Mouse (Mus musculus): ENCODE results near the gene Vipr2. TPM values are rescaled to one million over a fixed set of nuclear protein-coding genes. Genes with fewer than 3 reads are reported as not detected.

Gene Vipr2
- total RNA-seq, 4 experiments from 2014 or later: 0.78 to 2.1 (median 1.1) TPM

DNA sequence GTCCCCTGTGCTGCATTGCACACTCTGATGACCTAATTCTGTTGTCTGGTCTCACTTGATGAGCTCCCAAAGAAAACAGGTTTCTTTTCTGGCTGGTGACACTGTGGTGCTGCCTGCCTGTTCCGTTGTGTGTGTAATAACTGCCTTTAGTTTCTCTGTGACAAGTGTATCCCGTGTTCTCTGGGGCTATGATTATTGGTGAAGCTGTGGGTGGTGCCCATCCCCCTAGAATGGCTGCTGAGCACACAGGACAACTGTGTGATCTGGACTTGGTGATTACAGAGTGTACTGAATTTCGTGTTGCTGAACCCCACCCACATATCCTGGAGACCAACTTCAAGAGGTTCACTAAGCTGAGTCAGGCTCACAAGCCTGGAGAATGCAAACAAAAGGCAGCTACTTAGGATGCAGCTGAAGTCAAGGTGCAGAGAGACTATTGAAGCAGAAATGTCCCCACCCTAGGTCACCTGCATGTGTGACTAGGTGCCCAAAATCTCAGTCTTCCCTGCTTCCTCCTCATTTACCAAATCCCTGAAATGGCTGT lies 18.9 kb downstream of the Vipr2 start:
- no peak for DNase-seq (ENCODE audit: low spot score)

- no peak for DNase-seq (ENCODE audit: low spot score)
These were observed 19.6 kb downstream of the Vipr2 start for GRCm38 (mm10) chr12:116097166-116097565.

DNA sequence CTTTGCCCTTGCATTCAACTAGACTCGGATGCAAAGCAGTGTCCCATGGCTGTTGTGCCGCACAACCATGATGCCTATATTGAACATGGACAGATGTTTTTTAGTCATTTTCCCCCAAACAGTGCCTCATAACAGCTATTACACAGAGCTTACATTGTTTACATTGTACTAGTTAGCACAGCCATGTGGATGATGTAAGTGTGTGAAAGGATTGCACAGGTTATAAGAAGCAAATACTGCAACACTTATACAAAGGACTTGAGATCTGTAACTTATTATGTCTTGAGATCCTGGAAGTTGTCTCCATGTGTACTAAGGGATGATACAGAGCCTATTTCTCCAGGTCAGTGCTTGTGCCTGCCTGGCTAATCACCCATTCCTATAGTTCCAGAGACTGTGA lies 24.4 kb downstream of the Vipr2 start:
- no peak for DNase-seq (ENCODE audit: low spot score)

GRCm38 (mm10) chr12:116109451-116110353 lies 32.2 kb downstream of the Vipr2 start:
- DNase-seq (ENCODE audit: low spot score): peak; percentile 28

DNA sequence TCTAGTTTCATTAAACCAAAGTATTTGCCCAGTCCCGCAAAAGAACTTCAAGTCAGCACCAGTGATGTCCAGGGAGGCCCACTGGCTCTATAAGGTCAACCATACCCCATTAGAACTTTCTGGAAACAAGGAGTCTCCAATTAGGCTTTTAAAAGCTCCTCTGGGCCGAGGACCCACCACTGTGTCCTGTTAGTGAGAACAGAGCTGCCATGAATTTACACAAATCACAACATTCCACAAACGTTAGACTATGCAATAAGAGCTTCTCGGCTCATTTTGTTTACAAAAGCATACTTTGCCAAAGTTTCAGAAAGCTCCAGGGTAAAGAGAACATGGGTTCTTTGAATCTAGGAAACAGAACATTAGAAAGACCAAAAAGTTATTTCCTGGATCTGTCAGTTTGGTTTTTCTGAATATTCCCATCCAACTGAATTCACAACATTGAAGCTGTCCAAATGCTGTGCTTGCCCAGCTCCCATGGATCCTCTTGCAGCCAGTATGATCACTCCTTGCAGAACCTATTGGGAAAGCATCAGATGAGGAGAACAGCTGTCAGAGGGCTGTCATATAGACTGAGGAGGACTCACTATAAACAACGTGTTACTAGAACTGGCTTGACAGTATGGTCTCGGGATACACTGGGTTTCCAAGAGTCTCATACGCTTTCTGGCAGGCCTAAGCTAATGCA lies 33.6 kb downstream of the Vipr2 start:
- no peak for DNase-seq (ENCODE audit: low spot score)

- no peak for DNase-seq (ENCODE audit: low spot score)
These were observed 38.3 kb downstream of the Vipr2 start for GRCm38 (mm10) chr12:116115781-116116180.

GRCm38 (mm10) chr12:116116455-116116854 lies 38.9 kb downstream of the Vipr2 start:
- DNase-seq (ENCODE audit: low spot score): no peak

GRCm38 (mm10) chr12:116117352-116117929 lies 39.9 kb downstream of the Vipr2 start:
- no peak for DNase-seq (ENCODE audit: low spot score)

GRCm38 (mm10) chr12:116119001-116119400 lies 41.5 kb downstream of the Vipr2 start:
- DNase-seq (ENCODE audit: low spot score): no peak

DNA sequence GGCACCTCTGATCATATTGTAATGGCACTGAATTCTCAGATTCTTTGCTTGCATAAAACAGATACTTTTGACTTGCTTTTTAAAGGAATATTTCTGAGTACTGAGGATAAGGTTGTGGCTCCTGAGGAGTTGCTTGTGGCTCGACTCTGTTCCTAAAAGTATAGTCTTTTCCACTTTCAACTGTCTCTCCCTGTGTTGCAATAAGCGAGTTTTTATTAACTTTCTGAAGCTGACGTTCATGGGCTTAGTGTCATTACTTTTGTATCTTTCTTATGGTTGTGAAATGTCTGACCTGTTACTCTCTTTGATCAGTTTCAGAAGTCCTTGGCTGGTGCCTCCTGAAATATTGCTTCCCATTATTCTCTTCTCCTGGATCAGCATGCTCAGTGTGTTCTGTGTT lies 46.3 kb downstream of the Vipr2 start:
- DNase-seq (ENCODE audit: low spot score): no peak

GRCm38 (mm10) chr12:116130936-116131335 lies 53.4 kb downstream of the Vipr2 start:
- no peak for DNase-seq (ENCODE audit: low spot score)

DNA sequence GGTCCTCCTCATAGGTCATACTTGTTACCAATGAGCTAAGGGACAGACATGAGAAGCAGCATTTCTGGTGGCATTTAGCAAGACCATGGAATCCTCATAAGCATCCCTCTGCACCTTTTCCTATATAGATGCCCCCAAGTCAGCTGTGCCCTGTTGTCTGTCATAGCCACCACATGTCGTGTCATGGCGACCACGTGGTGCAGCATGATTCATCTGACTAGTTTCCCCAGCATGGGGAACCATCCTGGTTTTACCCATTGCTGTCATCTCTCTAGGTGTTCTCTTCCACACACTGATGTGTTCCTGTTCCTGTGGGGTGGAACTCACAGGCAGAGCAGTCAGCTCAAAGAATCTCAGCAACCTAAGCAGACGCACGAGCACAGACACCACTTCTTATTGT lies 55.4 kb downstream of the Vipr2 start:
- no peak for DNase-seq (ENCODE audit: low spot score)

GRCm38 (mm10) chr12:116135906-116136305 lies 58.4 kb downstream of the Vipr2 start:
- no peak for DNase-seq (ENCODE audit: low spot score)

DNA sequence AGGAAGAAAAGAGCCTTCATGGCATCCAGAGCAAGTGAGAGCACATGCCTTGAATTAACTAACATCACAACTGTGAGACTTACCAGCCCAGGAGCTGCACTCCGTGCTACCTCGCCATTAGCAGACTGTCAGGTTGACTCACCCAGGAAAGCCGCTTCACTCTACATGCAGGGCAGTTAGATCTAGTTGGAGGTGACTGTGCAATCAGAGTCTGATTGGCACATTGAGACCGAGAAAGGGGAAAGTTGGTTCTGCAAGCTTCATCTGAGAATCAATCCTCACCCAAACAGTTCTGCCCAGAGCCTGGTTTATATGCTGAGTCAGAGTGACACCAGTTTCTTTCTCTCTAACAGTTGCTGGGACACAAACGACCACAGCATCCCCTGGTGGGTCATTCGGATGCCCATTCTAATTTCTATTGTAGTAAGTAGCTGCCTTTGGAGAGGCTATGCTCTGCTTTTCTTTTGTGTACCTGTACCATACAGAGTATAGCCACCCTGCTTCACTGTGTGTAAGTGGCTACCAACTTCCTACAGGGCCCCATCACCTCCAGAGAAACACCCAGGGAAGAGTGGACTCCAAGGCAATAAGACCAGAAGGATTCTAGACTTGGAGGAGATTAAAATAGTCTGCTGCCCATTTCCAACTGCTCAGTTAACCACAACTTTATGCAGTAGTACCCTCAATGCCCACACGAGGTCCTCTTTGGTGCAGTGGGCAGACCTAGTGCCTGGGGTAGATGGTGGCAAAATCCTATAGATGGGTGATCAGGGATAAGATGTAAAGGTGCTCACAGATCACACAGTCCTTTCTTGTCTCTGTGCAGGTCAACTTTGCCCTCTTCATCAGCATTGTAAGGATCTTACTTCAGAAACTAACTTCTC lies 61.0 kb downstream of the Vipr2 start:
- no peak for DNase-seq (ENCODE audit: low spot score)

DNA sequence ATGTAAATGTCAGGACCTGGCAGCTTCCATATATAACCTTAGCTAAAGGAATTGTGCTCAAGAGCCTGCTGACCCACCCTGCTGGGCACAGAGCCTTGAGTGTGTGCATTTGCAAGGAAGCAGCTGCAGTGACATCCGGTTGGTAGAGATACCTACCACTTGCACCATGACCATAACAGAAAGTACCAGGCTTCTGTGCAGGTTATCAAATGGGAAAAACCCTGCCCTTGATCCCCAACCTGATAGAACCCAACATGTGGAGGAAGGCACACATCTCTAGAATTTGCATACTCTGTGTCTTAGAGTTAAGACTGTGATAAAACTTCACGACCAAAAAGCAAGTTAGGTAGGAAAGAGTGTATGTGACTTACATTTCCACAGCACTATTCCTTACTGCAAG lies 63.1 kb downstream of the Vipr2 start:
- no peak for DNase-seq (ENCODE audit: low spot score)

GRCm38 (mm10) chr12:116141816-116142215 lies 64.3 kb downstream of the Vipr2 start:
- DNase-seq (ENCODE audit: low spot score): no peak

DNA sequence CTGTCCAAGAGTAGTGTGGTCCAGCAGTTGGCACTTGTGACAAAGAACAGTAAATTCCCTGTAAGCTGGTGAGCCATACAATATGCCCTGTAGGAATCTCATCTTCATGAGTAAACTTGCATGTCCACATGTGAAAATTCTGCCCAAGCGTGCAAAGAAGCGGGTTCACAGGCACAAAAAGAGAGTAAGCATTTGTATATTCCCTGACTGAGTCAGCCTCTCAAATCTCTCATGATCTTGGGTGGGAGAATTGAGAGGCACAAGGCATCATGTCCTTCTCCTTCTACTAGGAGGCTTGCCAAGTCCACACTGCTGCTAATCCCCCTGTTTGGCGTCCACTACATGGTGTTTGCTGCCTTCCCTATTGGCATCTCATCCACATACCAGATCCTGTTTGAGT lies 64.9 kb downstream of the Vipr2 start:
- no peak for DNase-seq (ENCODE audit: low spot score)

DNA sequence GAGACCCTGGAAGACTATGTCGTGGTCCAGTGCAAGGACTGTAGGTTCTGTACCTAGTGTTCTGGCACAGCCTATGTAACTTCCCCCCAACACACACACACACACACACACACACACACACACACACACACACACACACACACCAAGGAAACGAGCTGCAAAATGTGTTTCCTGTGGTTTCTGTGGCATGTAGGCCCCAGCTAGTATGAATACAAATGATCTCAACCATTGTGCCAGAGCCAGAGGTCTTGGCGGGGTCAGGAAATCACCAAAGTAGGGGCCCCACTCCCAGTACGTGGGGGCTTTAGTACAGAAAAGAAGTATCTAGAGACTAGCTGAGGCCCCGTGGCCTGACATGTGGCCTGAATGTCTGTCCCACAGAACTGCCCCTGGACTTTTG lies 67.7 kb downstream of the Vipr2 start:
- peak; percentile 35 for DNase-seq (ENCODE audit: low spot score)

DNA sequence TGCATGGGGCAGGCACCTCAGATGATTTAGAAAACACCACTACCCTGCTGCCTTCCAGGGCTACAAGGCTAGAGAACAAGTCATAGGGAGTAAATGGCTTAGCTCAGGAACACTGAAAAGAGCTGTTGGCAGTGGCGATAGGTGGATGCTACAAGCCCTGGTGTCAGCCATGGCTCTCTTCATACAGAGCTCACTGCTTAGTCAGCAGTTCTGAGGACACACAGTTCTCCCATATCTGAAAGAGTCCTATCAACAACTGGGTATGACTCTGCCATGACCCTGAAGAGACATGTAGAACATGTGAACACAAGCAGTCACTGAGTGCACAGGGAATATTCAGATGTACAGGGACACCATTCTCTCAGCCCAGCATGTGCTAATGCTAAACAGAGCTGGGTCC lies 68.2 kb downstream of the Vipr2 start:
- no peak for DNase-seq (ENCODE audit: low spot score)

GRCm38 (mm10) chr12:116146996-116147634 lies 69.6 kb downstream of the Vipr2 start:
- DNase-seq (ENCODE audit: low spot score): peak; percentile 9

Measured in heart, adult 8-10 months (tissue).